Mouse (Mus musculus) megakaryocyte, adult 5-6 weeks (primary cell): ENCODE data around the gene Inpp5e. TPM values are rescaled to one million over a fixed set of nuclear protein-coding genes. Genes with fewer than 3 reads are reported as not detected.
"Not testable (repeated sequence)": the region's sequence is repeated elsewhere in the genome, so short reads cannot be mapped to it uniquely, and the experiment has no call there.

Experiments
- ATAC-seq: 2 replicates; pipeline ENCODE4 v1.8.0; 2016; ENCODE audit warnings: mild to moderate bottlenecking, inconsistent platforms; ENCODE audit not compliant: poor library complexity, severe bottlenecking
- total RNA-seq, 2 experiments: library from RNA; stranded (forward) in 1 of 2; stranded (reverse) in 1 of 2; fragments of 153-499, 151-499 nt in 1 of 2; fragments of 221-1000, 200-1000 nt in 1 of 2; gene quantifications; 2 replicates each; pipeline versions ENCODE4 v1.2.3 to v1.2.4; 2015 to 2017

Gene Inpp5e
- total RNA-seq, 2 experiments from 2014 or later: 10.4 to 13.2 TPM

GRCm38 (mm10) chr2:26421969-26422368 lies 13.0 kb upstream of the Inpp5e start:
- ATAC-seq: no peak

DNA sequence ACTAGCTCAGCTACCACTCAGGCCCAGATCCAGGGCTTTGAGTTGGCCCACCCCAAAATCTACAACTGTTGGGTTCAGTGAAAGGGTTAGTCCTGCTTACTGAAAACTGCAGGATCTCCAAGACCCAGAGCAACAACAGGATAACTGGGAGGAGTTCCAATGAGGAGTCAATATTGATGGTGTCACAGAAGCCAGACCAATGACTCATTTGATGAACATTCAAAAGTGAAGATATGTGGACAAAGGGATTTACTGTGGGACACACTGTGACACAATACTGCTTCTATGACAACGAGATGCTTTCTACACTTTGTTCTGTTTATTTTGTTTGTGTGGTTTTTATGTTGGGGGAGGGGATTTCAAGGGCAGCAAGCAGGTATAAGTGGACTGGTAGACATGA lies 9.1 kb upstream of the Inpp5e start:
- ATAC-seq: no peak

DNA sequence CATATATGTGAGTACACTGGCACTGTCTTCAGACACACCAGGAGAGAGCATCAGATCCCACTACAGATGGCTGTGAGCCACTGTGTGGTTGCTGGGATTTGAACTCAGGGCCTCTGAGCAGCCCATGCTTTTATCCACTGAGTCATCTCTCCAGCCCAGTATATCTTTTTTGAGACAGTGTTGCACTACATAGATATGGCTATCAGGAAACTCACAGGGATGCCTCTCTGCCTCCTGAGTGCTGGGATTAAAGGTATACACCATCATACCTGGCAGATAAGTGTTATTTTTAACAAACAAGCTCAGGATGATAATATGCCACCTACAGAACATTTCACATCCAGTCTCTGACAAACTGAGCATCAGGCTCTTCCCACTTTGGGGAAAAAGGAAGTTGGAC lies 8.1 kb upstream of the Inpp5e start:
- no peak for ATAC-seq

GRCm38 (mm10) chr2:26410931-26411411 lies 2.0 kb upstream of the Inpp5e start:
- no peak for ATAC-seq

DNA sequence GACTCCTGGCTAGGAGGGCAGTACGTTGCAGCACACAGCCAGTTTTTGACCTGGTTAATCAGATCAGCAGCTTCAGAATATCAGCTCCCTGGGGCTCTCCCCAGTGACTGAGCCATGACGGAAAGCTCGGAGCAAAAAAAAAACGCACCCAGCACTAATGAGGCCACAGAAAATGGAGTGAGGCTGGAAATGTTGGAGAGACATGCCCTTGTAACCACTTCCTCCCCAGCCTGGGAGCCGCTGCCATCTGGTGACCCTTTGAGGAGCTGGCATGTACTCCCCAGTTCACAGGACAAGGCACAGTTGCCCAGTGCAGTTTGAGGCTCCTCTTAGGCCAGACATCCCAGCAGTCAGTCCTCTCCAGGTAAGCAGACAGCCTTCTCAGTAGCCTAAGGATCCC lies 1.1 kb upstream of the Inpp5e start:
- ATAC-seq: no peak

GRCm38 (mm10) chr2:26409362-26409761 lies 359 bp upstream of the Inpp5e start:
- no peak for ATAC-seq

- ATAC-seq: no peak
Measured at GRCm38 (mm10) chr2:26403306-26403705, 5.7 kb downstream of the Inpp5e start.

DNA sequence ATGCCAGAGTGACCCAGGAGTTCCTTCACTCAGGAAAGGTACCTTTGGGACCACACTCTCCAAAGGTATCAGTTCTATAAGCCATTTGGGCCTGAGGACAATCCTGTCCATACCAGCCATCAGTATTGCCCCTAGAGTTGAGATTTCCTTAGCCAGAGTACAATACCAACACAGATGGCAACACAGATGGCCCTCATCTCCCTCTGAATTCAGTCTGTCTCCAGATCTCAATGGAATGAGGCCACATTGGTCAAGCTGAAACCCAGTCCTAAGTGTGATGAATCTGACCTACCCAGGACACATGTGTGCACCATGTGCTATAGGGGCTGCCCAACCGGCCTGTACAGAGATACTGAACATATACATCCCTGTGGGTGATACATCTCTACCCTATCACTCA lies 6.7 kb downstream of the Inpp5e start:
- ATAC-seq: no peak

DNA sequence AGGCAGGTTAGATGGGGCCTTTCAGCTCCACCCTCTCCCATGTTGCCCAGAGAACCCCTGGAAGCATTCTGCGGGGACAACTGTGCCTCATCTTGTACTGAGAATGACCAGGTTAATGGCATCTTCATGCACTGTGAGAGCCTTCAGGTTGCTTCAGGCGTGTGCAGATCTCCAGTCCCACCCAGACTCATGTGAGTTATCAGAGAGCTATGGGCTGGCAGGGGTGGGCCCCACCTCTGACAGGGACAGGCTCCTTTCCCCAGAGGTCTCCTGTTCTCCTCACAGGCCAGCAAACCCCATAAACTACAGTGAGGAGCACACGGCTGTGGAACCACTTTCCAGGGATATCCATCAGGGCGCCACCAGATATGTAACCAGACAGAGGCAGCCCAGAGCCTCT lies 8.0 kb downstream of the Inpp5e start:
- ATAC-seq: no peak

- no peak for ATAC-seq
Measured at GRCm38 (mm10) chr2:26400296-26400695, 8.7 kb downstream of the Inpp5e start.

DNA sequence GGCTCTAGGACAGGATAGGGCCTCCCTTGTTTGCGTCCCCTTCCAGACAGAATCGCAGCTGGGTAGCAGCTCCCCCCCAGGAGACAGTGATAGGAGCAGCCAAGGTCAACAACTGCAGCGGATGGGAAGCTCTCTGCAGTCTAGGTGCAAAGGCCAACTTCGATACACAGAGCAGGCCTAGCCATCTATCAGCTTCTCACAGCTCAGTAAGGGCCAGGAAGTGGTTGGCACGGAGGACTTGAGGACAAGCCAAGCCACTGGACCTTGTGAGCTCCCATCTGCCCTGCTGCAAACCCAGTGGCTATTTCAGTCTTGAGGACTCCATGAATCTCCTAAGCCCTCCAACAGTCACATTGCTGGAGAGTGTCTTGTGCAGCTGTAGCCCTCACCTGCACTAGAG lies 9.4 kb downstream of the Inpp5e start:
- no peak for ATAC-seq

DNA sequence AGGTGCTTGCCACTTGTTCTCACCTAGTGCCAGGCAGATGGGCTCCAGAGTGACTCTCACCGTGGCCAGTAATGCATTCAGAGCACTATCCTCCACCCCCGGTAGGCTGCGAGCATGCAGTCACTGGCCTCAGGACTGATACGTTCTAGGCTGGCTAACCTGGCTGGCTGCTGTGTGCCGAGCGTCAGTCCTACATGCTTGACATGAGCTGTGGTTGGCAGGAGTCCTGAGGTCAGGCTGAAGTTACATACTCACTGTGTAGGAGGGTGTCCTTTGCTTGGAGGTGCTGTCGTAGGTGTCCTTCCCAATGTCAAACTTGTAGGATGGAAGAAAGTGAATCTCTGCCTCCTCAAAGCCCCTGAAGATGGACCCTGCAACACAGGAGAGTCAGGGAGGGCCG lies 10.0 kb downstream of the Inpp5e start:
- ATAC-seq: no peak

- no peak for ATAC-seq
Measured at GRCm38 (mm10) chr2:26391617-26392016, 17.4 kb downstream of the Inpp5e start.

GRCm38 (mm10) chr2:26390954-26391353 lies 18.0 kb downstream of the Inpp5e start:
- ATAC-seq: no peak

DNA sequence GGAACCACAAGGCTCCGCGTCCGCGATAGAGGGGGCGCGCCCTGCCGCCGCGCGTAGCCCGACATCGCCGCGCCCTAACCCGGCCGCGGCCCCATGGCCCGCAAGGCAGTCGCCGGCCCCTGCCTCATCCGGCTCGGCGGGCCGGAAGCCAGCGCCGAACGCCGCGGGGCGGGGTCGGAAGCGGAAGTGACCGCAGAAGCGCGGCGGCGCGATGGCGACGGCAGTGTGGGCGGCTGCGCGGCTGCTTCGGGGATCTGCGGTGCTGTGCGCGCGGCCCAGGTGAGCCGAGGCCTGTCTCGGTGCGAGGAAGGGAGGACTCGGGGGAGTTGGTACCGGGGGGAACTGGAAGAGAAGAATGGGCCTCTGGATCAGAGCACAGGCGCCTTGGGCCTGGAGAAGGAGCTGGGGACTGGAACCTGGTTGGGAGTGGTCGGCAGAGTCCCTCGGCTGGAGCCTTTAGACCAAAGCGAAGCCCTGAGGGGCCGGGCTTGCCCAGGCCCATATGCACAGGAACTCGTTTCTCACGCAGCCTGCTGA lies 19.8 kb downstream of the Inpp5e start, which contains the start of the genes Entr1 and Pmpca:
Gene Entr1 (minus strand): TSS at position 163 of the 537 bp plus-strand sequence.
Gene Pmpca (plus strand): TSS at position 186 of the 537 bp plus-strand sequence.
- ATAC-seq: peak; percentile 97

DNA sequence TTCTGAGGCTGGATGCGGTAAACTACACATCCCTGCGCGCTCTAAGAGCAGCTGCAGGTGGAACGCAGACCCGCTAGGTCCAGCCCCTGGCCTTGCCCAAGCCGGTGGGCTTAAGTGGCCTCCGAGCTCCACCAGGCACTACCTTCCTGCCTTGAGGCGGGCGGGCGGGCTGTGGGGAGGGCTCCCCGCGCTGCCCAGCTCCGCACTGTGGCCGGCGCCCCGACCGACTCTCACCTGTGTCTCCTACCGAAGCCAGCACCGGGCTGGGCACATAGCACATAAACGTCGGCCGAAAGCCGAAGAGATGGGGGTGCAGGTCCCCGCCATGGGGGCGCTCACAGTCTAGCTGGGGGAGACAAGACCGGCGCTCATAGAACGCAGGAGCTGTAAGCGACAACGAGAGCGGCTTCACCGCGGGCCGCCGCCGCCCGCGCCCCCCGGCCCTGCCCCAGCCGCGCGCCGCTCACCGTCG lies 20.3 kb downstream of the Inpp5e start:
- ATAC-seq: peak; percentile 8

DNA sequence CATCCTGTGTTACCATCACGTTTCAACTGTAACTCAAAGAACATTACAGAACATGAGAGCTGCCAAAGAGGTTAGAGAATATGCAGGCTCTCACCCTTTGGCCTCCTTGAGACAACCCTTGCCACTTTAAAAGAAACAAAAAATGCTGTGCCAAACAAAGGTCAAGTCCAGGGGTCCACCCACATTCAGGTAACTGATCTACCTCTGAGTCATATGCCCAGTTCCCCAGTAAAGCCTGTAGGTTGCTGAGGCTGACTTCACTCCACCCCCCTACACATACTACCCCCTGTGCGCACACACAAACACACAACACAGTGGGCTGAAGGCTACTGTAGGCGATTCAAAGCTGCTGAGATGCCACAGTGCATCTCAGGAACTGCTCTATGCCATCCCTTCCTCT lies 21.3 kb downstream of the Inpp5e start:
- no peak for ATAC-seq

- ATAC-seq: not testable (repeated sequence)
Measured at GRCm38 (mm10) chr2:26380871-26381270, 28.1 kb downstream of the Inpp5e start.

- peak; percentile 99 for ATAC-seq
Measured at GRCm38 (mm10) chr2:26380131-26380771, 28.8 kb downstream of the Inpp5e start, which contains the start of gene Snapc4. Gene Snapc4, minus strand, starts transcription at chr2:26380653.

- no peak for ATAC-seq
Measured at GRCm38 (mm10) chr2:26372396-26372795, 36.6 kb downstream of the Inpp5e start.

DNA sequence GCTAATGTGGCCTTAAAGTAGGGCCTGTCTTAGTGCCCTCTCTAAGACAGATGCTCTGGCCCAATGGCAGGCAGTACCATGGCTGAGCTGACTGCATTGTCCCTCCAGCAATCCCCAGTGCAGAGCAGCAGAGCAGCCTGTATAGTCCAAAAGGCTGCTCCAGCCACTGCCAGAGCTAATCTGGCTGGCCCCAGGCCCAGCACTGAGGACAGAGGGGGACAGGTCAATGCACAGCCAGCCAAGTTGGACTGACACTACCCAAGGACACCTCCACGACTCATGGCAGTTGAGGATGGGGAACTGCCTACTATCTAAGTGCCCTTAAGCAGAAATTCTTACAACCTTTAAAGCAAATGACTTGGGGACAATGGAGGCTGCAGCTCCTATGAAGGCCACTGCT lies 40.4 kb downstream of the Inpp5e start:
- ATAC-seq: no peak

DNA sequence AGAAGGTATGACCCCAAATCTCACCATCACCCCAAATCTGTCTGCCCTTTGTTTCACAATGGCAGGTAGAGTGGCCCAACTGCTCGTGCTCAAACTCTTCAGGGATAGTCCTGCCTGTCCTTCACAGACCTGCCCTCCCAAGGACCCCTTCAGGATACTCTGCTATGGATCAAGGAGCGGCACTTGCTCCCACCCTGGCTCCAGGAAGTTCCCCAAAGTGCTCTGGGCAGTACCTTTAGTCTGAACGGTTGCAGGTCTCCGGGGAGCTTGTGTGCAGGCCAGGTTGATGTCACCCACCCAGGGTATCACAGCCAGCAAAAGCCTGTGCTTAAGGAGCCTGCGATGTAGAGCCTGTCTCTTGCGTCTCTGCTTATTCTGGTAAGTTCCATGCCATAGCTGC lies 41.1 kb downstream of the Inpp5e start:
- ATAC-seq: no peak
